Mouse (Mus musculus): ENCODE results near the gene Rock2.
A peak's percentile ranks its signal among the peaks of the same experiment; 100 is the strongest.
"Not testable (repeated sequence)": the region's sequence is repeated elsewhere in the genome, so short reads cannot be mapped to it uniquely, and the experiment has no call there.

Rock2 gene

DNA sequence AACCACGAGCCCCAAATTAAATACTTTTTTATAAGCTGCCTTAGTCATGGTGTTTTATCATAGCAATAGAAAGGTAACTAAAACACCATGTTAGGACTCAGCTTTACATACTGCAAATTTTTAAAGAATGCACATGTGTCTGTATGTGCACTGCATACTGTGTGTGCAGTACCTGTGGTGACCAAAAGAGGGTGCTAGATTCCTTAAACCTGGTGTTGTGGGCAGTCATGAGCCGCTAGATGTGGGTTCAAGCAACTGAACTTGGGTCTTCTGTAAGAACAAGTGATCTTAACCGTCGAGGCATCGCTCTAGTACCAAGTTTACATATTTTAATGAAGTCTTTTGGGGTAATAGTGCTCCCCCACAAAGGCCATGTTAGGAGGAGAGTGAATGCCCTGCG, 114.8 kb downstream of the Rock2 start:
- DNase-seq: no peak

DNA sequence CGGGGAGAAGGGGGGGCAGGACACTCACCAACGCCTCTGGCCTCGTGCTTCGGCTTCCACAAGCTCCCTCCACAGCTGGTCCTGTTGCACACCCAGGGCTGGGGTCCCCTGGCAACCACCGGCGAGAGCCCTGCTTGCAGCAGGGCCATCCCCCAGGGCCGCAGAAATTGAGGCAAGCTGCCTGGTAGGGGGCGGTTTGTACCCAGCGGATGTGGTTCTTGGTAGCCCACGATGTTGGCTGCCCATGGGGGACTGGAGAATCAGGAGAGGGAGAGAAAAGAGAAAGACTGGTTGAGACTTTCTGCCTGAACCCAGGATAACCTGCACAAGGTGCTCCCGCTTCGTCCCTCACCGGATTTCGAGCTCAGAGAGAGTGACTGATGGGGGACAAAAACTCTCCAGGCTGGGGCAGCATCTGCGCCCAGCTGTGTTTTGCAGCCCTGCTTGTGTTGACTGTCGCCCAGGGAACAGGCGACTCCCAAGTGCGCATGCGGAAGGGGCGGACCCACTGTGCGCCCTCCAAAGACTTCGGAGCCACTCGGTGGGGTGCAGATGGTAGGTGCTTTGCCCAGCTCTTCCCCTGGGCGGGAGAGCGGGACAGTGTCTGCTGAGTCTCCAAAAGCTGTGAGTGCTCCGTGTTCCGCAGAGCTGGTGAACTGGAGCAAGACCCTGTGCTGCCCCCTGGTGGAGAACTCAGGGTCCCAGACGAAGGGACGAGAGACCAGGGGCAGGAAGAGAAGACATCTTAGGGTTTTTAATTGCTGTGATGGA, 116.6 kb downstream of the Rock2 start, which contains the start of gene 2410004P03Rik:
TSS of gene 2410004P03Rik (minus strand) at position 628 of the 771 bp plus-strand sequence.
- DNase-seq: peak; percentile 47

DNA sequence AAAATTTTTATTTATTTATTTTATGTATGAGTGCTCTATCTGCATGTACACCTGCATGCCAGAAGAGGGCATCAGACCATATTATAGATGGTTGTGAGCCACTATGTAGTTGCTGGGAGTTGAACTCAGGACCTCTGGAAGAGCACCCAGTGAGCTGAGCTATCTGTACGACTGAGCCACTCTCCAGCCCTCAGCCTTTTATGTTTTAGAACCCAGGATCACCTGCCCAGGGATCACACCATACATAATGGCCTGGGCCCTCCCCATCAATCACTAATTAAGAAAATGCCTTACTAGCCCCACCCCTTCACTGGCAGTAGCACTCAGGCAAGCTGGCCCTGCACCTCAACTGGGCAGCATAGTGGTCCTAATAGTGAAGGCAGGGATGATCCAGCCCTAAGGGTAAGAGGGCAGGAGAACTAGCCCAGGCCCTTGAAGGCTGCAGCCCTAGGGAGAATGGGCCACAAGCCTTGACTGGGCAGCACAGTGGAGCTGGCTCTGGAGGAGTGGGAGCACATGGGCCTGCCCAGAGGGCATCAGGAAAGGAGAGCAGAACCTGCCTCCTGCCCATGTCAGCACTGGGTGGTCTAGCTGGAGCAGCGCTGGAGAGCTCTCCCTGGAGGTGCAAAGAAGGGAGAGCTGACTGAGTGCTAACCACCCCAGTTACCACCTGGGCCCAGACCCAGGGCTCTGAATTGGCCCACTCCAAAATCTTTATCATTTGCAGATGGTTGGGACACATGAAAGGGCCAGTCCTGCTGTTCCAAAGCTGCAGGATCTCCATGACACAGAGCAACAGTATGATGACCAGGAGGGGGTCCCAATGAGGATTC, 117.6 kb downstream of the Rock2 start:
- DNase-seq: no peak

DNA sequence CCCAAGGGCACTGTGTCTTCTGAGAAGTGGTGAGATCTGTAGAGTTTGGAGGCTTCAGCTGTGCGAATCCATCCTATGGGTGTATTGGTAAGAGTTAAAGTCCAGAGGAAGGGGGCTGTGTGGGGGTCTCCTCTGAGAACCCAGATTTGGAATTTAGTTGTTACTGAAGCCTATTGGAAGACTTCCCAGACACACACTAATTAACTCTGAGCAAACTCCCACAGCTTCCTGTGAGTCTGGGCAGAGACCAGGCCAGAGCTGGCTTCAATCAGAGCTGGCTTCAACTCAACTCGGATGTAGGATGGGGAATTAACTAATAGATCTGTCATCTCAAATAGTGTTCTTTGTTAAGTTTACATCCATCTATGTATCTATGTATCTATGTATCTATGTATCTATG, 121.0 kb downstream of the Rock2 start:
- no peak for DNase-seq

DNA sequence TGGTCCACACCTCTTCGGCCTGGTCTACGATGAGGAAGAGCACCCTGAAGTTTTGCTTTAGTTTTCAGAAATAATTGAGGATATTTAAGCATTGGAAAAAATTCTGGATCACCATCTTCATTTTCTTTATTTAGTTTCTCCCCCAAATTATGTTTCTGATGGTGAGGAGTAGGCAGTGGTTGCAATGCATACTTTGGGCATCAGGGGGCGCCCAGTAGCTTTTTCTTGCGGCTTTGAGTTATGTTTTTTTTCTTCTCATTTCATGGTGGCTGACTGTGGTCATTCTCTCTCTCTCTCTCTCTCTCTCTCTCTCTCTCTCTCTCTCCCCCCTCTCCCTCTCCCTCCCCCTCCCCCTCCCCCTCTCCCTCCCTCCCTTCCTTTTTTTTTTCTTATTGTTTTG, 123.8 kb downstream of the Rock2 start:
- DNase-seq: no peak

DNA sequence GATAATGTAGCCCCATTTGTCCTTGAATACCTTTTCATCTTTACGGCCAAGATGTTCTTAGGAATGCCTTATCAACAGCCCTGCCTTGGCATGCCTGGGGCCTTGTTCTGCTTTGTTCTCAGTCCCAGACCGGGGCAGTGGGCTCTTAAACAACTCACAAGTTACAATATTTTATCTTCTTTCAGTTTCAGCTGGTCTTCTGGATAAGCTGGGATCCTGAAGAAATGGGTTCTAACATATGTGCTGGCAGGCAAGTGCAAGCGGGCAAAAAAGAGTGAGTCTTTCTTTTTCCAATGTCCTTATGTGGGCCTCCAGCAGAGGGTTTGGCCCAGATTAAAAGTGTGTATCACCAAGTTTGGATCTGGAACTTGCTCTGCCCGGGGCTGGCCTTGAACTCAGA, 126.4 kb downstream of the Rock2 start:
- not testable (repeated sequence) for DNase-seq

DNA sequence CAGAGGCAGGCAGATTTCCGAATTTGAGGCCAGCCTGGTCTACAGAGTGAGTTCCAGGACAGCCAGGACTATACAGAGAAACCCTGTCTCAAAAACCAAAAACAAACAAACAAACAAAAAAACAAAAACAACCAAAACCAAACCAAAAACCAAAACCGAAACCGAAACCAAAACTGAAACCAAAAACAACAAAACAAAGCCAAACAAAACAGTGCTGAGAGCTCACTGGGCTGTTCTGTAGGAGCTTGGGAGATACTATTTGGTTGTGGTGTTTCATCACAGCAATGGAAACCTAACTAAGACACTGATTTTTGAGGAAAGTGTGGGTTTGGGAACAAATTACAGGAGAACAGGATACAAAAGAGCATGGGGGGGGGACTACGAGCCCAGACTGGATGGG, 127.5 kb downstream of the Rock2 start:
- no peak for DNase-seq

DNA sequence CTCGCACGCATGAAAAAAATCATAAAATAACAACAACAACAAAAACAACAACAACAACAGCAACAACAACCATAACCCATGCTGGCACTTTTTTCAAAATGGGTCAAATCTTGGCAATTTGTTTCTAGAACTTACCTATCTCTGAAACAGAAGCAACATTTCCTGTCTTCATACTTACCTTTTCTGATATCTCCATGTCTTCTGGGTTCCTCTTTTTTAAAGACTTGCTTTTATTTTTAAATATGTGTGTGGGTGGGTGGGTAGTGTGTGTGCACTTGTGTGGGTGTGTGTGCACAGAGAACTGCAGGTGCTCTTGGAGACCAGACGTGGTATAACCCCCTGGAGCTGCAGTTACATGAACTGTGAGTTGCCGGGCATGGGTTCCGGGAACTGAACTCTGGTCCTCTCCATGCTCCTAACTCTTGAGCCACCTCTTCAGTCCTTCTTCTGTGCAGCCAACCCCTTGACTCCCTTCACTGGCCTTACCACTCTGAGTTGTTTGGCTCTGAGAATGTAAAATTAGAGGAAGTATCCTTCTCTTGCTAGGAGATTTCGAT, 129.9 kb downstream of the Rock2 start:
- DNase-seq: no peak

DNA sequence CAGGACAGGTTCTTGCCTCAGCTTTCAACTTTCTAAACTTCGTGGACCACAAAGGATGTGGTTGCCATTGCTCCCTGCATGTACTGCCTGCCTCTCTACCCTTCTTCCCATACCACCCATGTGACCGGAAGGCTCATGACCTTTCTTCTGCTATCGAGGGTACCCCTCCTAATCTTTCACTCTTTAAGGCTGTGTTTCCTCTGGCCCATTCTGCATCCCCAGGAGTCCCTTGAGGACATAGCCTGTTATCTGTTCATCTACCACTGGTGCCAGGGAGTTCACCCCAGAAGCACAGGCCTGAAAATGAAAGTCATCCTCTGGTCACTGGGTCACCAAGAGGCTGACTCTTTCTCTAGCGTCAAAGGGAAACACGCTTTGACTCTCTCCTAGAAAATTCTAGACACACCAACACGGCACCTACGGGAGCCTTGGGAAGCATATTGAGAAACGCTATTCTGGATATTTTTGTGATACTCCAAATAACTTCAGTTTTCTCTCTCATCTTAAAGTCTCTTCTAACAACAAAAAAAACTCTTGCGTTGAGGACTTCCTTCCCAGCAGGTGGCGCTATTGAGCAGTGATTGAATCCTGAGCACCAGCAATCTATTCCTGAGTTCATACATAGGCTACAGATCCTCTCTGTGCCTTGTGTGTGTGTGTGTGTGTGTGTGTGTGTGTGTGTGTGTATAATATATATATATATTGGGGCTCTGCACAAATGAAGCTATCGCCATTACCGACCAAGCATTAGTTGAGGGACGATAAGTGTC, 138.2 kb downstream of the Rock2 start:
- no peak for DNase-seq

DNA sequence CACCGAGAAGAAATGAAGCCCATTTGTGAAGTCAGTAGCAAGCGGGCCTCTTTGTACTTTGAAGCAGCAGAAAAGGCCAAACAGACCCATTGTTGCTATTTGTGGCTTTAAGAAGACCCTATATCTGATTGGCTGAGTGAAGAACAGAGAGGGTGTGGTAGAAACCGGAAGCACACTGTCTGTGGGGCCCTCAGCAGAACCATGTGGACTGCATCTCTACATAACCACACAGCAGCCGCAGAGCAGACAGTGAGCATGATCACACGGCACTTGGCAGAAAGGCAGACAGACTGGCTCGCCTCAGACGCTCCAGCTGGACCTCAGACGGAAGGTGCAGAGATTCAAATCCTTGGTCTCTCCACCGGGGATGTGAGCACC, 138.8 kb downstream of the Rock2 start:
- DNase-seq: no peak

DNA sequence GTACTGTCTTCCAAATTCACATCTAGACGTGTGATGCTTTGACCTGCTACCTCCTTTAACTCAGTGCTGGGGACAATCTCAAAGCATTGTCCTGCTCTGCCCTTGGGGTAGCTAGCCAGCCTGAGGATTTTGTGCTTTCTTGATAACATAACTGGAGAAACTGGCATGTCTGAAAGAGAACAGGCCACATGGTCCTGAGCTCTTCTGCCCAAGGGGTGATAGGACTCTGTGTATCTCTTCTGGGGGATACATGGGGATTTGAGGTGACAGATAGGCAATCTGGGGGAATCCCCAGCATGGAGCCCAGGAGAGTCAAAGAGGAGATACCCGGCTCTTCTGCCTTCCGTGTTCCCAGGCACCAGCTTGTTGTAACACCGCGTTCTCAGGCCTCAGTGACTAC, 140.0 kb downstream of the Rock2 start:
- no peak for DNase-seq

DNA sequence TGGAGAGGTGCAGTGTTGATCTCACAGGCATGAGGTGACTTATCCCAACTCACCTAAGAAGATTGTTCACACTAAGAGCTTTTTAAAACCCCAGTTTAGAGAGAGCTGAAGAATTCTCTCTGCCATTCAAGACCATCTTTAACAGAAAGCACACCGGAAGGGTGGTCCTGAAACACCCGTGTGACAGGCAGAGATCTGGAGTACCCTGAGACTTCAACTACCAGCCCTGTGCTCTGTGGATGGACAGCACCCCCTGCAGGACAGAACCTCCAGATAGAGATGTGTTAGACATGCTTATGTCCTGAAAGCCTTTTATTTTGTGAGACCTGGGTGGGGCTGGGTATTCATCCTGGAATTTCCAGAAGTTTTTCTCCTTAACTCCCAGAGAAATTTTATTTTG, 140.4 kb downstream of the Rock2 start:
- no peak for DNase-seq

DNA sequence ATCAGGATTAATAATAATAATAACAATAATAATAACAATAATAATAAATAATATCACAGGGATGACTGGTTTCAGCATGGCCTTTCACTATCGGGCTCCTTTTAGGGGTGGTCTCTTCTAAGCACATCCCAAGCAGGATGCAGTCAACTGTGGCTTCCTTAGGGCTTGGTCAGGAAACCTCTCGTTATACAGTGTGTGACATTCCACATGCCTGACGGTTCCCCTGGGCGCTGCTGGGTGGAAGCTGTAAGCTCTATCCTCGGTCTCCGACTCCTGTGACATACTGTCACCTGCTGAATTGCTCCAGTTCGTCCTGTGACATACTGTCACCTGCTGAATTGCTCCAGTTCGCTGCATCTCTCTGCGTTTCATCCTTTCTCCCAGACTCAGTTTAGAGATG, 141.8 kb downstream of the Rock2 start:
- no peak for DNase-seq

DNA sequence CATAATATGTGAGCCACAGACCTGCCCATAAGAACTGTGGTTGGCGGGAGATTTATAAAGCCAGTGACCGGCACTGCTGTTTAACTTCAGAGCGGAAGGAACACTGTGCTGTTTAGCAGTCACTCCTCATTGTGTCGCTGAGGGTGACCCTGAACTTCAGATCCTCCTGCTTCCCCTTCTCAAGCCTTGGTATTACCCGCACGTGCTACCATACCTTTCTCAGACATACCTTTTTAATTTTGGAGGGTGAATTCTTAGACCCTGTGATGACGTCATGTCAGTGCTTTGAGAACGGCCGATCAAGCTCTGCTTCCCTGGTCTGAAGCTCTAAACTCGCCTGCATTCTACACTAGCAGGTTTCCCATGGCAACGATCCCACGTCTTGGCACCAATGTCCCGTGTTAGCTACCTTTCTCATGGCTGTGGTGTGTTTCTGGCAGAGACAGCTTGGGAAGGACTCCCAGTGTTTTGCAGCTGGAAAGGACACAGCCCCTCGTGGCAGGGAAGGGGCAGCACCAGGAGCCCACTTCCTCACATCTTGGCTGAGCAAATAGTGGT, 142.4 kb downstream of the Rock2 start:
- DNase-seq: no peak
